Mouse (Mus musculus) C2C12 (cell line): ENCODE data around the gene Serhl. TPM values are rescaled to one million over a fixed set of nuclear protein-coding genes. Genes with fewer than 3 reads are reported as not detected.

Source experiments
- H3K27me3 ChIP-seq: one replicate; pipeline ENCODE4 v1.6.1; 2011; ENCODE audit not compliant: control insufficient read depth, insufficient read depth, insufficient read length
- H3K36me3 ChIP-seq: one replicate; pipeline ENCODE4 v1.6.1; 2011; ENCODE audit not compliant: control insufficient read depth, insufficient read depth
- H3K4me3 ChIP-seq: one replicate; pipeline ENCODE4 v1.5.1; 2011; ENCODE audit warnings: mild to moderate bottlenecking, control low read depth; ENCODE audit not compliant: poor library complexity, insufficient read depth, severe bottlenecking
- H3K79me2 ChIP-seq: one replicate; pipeline ENCODE4 v1.6.1; 2011; ENCODE audit not compliant: control insufficient read depth, insufficient read depth
- H3K79me3 ChIP-seq: one replicate; pipeline ENCODE4 v1.6.1; 2011; ENCODE audit warnings: low read depth, control low read depth
- H3ac ChIP-seq: one replicate; pipeline ENCODE3; 2011; ENCODE audit warnings: low read depth; ENCODE audit not compliant: control insufficient read depth, insufficient read length
- CEBPB ChIP-seq: IDR thresholded peaks from one replicate; pipeline ENCODE4 v1.6.1; 2011; ENCODE audit warnings: low read depth, mild to moderate bottlenecking, control low read depth, moderate library complexity
- CTCF ChIP-seq: IDR thresholded peaks from one replicate; pipeline ENCODE4 v1.5.1; 2011; ENCODE audit not compliant: control insufficient read depth, insufficient read depth, insufficient read length
- FOSL1 ChIP-seq: IDR thresholded peaks from one replicate; pipeline ENCODE4 v1.8.0; 2011; ENCODE audit warnings: mild to moderate bottlenecking, low read length; ENCODE audit not compliant: poor library complexity, insufficient read depth, severe bottlenecking
- MAX ChIP-seq: IDR thresholded peaks from one replicate; pipeline ENCODE4 v1.6.1; 2011; ENCODE audit warnings: mild to moderate bottlenecking, control low read depth
- MYOD1 ChIP-seq: IDR thresholded peaks from one replicate; pipeline ENCODE4 v1.6.1; 2011; ENCODE audit warnings: low read depth; ENCODE audit not compliant: control insufficient read depth, insufficient read length
- MYOG ChIP-seq: IDR thresholded peaks from one replicate; pipeline ENCODE4 v1.6.1; 2011; ENCODE audit not compliant: control insufficient read depth, insufficient read length; ENCODE audit errors: extremely low read depth
- USF1 ChIP-seq: IDR thresholded peaks from one replicate; pipeline ENCODE4 v1.6.1; 2011; ENCODE audit warnings: low read depth, mild to moderate bottlenecking, control low read depth, moderate library complexity
- polyA plus RNA-seq: library from polyadenylated mRNA; unstranded; fragments of >200 nt; fragmentation: generic; extraction: Trizol; gene quantifications from one replicate; pipeline ENCODE4 v1.2.1, GENCODE M21; 2012; ENCODE audit warnings: missing spikeins

The Serhl gene
- polyA plus RNA-seq, 1 experiment: 17.8 TPM

DNA sequence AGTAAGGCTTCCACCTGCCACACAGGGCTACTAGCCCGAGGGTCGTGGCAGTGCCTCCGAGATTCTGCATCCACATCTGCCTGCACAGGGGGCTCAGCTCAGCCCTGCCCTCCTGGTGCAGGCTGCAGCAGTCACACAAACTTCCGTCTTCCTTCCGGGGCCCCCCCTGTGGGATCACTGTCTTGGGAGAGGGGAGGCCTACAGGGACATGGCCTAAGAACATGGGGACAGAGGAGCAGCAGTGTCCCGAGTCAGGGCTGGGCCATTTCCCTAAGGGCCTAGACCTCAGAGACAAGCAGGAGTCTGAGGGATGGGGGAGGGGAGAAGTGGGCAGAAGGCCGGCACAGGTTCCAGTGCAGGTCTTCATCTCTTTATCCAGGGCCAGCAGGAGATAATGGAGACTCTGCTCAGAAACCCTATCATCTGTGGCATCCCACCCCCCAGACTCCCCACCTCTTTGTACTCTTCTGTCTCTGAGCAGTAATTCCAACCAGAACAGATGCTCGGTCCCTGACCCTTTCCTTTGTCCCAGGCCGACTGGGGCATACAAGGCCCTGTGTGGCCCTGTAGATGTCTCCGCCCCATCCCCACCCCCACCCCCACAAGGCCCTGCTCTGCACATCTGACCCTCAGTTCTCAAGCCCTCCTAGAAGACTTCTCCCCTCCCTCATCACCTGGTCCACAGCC, 71.9 kb downstream of the Serhl start:
- Histone ChIP-seq H3K79me3 (peaks cover 7% of the 10 kb centered on the region), H3K79me2 (peaks cover 25% of the 10 kb centered on the region), H3K36me3 (peaks cover 76% of the 10 kb centered on the region), H3ac (no peak overlapping the region), H3K4me3 (no peak overlapping the region), H3K27me3 (no peaks in the 10 kb centered on the region)
- TF ChIP-seq CEBPB: no peak
- TF ChIP-seq MAX: no peak
- TF ChIP-seq CTCF: no peak
- no peak for TF ChIP-seq MYOG
- TF ChIP-seq FOSL1: no peak
- TF ChIP-seq USF1: no peak
- TF ChIP-seq MYOD1: no peak

DNA sequence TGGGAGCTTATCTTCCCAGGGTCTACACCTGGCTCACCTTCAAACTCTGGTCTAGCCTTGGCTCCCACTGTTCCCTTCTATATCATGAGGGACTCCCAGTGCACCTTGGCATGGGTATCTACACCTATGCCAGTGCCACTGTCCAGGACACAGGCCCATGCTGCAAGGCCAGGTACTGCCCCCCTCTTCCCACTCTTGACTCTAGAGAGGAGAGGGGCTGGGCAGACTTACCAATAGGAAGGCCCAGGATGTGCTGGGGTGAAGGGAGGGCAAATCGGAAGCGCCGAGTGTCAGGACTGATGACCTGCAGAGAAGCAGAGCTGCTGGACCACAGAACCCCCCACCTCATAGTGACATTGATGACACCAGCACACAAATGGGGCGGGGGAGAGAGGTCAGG, 72.7 kb downstream of the Serhl start:
- no peak overlapping the region for H3K4me3 ChIP-seq
- no peak for TF ChIP-seq FOSL1
- no peak for TF ChIP-seq MYOG
- no peak for TF ChIP-seq MYOD1
- TF ChIP-seq USF1: no peak
- no peak for TF ChIP-seq CTCF
- TF ChIP-seq MAX: no peak
- TF ChIP-seq CEBPB: no peak
- H3K36me3 ChIP-seq: peaks cover 70% of the 10 kb centered on the region
- no peak overlapping the region for H3ac ChIP-seq
- H3K27me3 ChIP-seq: no peaks in the 10 kb centered on the region
- H3K79me3 ChIP-seq: peaks cover 10% of the 10 kb centered on the region
- H3K79me2 ChIP-seq: peaks cover 27% of the 10 kb centered on the region

DNA sequence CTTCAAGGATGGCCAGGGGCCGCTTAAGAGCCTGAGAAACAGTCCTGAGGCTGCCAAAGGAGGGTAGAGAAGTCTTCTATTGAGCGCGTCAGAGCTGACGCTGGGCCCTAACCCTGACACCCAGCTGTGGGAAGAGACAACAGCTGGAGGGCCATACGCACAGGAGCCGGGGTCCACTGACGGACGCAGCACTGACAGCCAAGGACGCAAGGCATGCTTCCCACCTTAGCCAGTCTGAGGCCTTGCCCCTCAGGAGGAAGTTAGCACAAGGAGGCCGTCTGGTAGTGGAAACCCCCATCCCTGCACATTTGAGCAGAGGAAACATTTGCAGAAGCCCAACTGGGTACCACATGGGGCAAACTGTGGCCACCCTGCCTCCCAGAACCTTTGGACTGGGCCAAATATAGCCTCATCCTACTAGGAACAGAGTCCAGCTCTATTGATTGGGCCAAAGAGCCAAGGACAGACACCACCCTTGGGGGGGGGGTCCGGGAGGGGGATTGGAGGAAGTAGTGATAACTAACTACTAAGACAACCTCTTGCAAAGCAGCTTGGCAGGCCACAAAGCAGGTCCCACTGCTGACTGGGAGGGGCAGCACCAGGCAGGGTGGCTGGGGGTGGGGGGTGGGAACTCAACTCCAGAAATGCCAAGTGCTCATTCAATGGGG, 73.6 kb downstream of the Serhl start:
- Histone ChIP-seq H3K79me3 (peaks cover 16% of the 10 kb centered on the region), H3ac (no peak overlapping the region), H3K4me3 (no peak overlapping the region), H3K36me3 (peaks cover 66% of the 10 kb centered on the region), H3K79me2 (peaks cover 37% of the 10 kb centered on the region), H3K27me3 (no peaks in the 10 kb centered on the region)
- TF ChIP-seq FOSL1 (no peak), MYOG (no peak), CTCF (no peak), MAX (no peak), MYOD1 (no peak), USF1 (no peak), CEBPB (no peak)

DNA sequence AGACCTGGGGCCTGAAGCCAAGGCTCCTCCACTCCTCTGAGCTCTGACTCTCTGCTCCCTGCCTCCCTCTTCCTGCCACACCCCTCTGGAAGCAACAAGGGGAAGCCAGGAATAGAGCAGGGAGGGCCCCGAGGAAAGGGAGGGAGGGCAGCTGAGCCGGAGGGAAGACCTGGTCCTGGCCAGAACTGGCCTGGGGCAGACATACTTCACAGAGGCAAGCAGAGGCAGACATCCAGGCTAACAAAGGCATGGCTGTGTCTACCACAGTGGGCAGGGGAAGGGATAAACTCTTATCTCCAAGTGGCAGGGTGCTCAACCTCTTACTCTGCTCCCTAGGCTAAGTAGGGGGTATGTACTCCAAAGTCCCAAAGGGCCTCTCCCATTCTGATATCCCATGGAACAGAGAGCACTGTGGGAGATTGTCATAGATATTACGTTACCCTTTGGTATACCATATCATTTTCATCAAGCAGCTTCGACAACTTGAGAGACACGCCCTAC, 75.7 kb downstream of the Serhl start:
- Histone ChIP-seq H3K27me3 (no peaks in the 10 kb centered on the region), H3ac (peak overlapping the region; percentile 19), H3K79me2 (peaks cover 57% of the 10 kb centered on the region), H3K79me3 (peaks cover 36% of the 10 kb centered on the region), H3K4me3 (no peak overlapping the region), H3K36me3 (peaks cover 46% of the 10 kb centered on the region)
- TF ChIP-seq MYOG (no peak), MAX (no peak), CEBPB (no peak), CTCF (no peak), FOSL1 (no peak), USF1 (no peak), MYOD1 (no peak)

DNA sequence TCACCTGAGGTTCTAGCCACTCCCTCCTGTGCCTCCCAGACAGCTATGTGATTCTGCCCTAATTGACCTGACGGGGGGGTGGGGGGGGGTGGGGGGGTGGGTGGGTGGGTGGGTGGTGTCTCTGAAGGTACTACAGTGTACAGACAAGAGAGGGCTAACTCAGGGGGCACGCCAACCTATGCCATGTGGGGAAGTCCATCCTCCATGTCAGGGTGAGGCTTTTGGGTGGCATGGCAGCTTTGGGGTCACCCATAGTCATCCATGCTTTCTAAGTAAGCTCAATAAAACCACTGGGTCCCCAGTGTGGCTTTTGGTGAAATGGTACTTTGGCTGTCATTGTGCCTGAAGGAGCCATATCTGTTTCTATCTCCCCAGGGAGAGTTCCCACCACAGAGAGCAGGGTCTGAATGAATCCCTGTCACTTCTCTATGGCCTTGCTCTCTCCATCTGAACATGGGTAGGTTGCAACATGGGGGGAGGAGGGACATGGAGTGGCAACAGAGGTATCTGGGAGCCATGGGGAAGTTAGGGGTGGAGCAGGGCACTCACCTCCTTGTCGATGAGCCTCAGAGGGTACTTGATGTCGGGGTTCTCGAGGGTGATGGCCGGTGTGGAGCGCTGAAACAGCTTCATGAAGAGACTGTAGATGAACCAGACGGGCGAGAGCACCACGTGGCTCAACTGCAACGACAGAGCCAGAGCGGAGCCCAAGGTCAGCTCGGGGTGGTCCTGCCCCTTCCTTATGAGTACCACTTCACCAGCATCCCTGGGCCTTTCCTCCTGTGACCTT, 76.4 kb downstream of the Serhl start:
- Histone ChIP-seq H3K79me2 (peaks cover 64% of the 10 kb centered on the region), H3ac (no peak overlapping the region), H3K4me3 (no peak overlapping the region), H3K36me3 (peaks cover 39% of the 10 kb centered on the region), H3K79me3 (peaks cover 43% of the 10 kb centered on the region), H3K27me3 (no peaks in the 10 kb centered on the region)
- no peak for TF ChIP-seq CEBPB
- no peak for TF ChIP-seq CTCF
- no peak for TF ChIP-seq FOSL1
- no peak for TF ChIP-seq MAX
- no peak for TF ChIP-seq USF1

Other genes with a start within 250 kb of the Serhl start
- gene Tcf20, start 101.6 kb upstream of the Serhl start, polyA plus RNA-seq: 13.0 TPM
- gene Nfam1, start 56.2 kb upstream of the Serhl start, polyA plus RNA-seq: 0.01 TPM
- 171 TPM for gene Rrp7a, start 33.3 kb downstream of the Serhl start, polyA plus RNA-seq
- gene Poldip3, start 59.9 kb downstream of the Serhl start, polyA plus RNA-seq: 108 TPM
- 402 TPM for gene Cyb5r3, start 83.1 kb downstream of the Serhl start, polyA plus RNA-seq
- 27.6 TPM for gene A4galt, start 162.3 kb downstream of the Serhl start, polyA plus RNA-seq